Mouse (Mus musculus) cerebellum, adult 18-20 months (tissue): ENCODE measurements around the gene Wdfy1.

ENCODE experiments used
- DNase-seq, 2 experiments: peaks; one replicate each; pipeline ENCODE4 v3.0.0; 2021

Wdfy1 gene

DNA sequence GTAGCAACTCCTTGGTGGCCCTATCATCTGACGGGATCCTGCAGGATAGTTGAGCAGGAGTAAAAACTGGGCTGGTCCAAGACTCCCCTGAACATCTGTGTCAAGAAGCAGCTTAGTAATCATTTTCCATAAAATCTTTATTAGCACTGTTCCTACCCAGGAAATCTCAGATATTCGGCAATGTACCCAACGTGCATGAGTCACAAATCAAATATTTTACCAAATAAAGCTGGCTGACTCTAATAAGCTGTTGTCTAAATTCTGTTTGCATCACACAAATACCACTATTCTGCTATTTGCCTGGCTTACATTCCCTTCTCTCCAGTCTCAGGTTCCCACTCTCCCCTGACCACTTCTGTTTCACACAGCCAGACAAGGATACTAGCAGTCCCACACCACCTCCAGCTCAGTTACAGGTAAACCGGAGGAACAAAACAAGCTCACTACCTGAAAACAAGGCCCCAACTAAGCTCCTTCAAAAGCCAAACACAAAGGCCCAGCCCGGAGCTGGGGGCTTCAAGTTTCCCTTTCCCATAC is 16.4 kb downstream of the Wdfy1 start:
- DNase-seq: no peak

- no peak for DNase-seq
Observed at GRCm38 (mm10) chr1:79759006-79759405, 16.9 kb downstream of the Wdfy1 start.

GRCm38 (mm10) chr1:79757597-79757996 is 18.3 kb downstream of the Wdfy1 start:
- no peak for DNase-seq

DNA sequence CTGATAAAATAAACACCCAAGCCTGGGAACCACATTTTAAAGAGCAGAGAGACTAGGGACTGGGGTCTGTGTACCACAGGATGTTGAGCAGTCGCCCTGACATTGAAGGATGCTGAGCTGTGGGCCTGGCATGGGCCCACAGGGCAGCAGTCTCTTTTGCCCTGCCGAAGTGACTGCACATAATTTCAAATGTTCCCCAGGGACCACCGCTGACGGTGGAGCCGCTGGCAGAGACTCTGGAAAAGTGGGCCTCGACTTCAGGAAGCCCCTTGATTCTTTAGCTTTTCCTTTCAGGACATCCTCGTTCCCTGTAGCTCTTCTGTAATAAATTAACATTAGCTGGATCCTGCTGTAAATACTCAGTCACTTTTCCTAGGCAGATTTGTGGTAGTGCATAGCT is 18.8 kb downstream of the Wdfy1 start:
- DNase-seq: no peak

DNA sequence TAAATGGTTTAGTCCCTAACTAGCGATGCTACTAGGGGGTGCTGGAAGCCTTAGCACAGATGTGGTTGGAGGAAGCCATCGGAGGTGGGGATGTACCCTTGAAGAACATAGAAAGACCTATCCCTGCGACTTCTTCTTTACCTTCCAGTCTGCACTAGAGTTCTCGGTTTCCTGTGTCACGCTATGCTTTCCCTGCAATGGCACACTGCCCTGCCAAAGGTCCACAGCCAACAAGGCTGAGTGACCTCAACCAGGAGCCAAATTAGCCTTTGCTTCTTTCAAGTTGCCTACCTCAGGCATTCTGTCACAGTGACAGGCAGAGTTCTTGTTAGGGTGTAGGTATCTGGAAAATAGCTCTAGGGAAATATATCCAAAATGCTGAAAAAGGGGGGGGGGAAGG is 19.5 kb downstream of the Wdfy1 start:
- DNase-seq: no peak

DNA sequence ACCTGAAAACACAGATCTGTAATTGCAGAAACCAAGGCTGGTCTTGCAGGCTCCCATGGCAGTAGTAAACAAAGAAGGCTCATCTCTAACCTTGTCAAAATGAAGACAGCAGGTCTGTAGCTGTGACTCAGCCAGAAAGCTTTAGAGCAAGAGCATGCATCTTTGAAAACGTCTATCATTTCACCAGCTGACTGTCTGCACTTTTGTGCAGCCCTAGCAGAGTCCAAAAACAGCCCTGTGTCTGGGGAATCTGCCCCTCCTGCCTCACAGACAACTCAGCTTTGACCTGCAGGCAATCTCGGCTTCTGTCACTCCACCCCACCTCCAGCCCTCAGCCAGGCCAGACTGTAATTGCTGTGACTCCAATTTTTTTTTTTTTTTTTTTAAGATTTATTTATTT is 20.6 kb downstream of the Wdfy1 start:
- no peak for DNase-seq

- DNase-seq: no peak
Observed at GRCm38 (mm10) chr1:79754936-79755335, 21.0 kb downstream of the Wdfy1 start.

DNA sequence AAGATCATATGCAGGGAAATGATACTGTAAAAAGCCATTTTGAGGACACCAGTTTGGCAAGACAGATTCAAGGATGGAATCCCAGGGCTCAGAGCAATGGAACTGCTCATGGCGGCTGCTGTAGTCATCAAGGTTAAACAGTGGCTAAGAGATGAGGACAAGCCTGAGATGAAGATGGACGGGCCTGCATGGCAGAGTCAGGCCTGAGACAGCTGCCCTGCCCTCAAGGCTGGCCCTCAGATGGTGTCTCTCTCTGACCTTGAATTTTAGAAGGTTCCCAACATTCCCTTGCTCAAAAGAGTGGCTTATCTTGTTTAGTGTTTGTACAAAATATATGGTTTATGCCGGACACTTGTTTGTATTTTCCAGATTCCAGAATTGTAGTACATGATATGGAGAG is 22.5 kb downstream of the Wdfy1 start:
- DNase-seq: no peak

GRCm38 (mm10) chr1:79752714-79753340 is 23.1 kb downstream of the Wdfy1 start:
- no peak for DNase-seq

DNA sequence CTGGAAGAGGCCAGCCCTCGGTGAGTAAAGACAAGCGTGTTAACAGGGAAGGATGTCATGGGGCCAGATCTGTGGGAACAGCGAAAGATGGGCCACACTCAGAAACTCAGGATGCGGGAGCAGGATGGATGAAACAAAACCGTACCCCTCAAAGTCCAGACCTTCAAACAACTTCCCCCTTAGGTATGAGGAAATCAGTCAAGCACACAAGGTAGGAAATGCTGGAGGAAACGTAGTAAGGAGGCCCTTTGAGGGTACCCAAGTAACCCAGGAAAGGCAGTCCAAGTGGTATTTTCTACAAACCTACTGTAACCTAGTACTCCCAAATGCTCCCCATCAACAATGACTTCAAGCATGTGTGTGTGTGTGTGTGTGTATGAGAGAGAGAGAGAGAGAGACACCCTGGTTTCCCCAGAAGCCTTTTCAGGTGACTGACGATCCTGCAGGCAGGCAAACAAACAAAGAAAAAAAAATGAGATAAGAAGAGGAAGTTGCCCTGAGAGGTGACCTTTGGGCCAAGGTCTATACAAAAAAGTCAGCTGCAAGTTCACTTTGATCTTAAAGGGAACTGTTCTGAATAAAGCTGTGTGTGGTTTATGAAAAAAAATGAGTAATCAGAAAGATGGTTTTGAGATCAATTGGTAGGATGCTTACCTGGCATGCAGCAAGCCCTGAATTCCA is 23.8 kb downstream of the Wdfy1 start:
- DNase-seq: no peak

- DNase-seq: no peak
Observed at GRCm38 (mm10) chr1:79751186-79751585, 24.8 kb downstream of the Wdfy1 start.

GRCm38 (mm10) chr1:79746056-79746455 is 29.9 kb downstream of the Wdfy1 start:
- no peak for DNase-seq

GRCm38 (mm10) chr1:79743385-79743784 is 32.6 kb downstream of the Wdfy1 start:
- DNase-seq: no peak

- no peak for DNase-seq
Observed at GRCm38 (mm10) chr1:79742949-79743348, 33.0 kb downstream of the Wdfy1 start.

DNA sequence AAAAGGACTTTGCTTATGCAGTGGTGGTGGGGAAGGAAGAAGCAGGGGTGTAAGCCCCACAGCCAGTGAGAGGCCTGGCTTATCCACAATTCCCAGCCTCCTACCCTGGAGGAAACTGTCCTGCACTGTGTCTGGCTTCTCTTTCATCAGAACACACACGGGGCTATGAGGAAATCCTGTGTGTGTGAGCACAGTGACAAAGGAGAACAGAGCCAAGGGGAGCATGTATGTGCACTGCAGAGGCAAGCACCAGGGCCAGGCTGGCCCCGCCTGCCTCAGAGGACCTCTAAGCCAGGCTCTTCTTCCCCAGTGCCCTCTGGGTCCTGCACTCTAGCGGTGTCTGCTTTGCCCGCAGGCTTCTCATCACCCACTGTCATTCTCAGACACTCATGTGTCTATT is 34.9 kb downstream of the Wdfy1 start:
- no peak for DNase-seq

GRCm38 (mm10) chr1:79739726-79740125 is 36.2 kb downstream of the Wdfy1 start:
- no peak for DNase-seq

DNA sequence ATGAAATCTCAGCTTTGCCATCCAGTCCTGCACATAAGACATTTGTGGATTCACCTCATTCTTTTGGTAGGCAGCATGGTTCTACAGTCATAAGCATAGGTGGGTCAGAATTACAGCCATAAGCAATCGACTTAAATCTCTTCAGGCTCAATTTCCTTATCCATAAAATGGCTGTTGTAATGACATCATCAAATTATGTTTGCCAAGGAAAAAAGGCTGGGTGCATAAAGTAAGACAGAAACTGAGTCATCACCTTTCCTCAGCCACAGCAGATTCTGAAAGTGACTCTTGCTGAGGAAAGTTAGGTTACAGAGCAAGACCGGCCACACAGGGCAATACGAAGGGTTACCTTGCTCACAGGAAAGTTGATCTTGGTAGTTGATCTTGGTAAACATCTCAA is 39.5 kb downstream of the Wdfy1 start:
- no peak for DNase-seq

- no peak for DNase-seq
Observed at GRCm38 (mm10) chr1:79734794-79735193, 41.1 kb downstream of the Wdfy1 start.

GRCm38 (mm10) chr1:79714152-79714923 is 61.6 kb downstream of the Wdfy1 start:
- DNase-seq: no peak

DNA sequence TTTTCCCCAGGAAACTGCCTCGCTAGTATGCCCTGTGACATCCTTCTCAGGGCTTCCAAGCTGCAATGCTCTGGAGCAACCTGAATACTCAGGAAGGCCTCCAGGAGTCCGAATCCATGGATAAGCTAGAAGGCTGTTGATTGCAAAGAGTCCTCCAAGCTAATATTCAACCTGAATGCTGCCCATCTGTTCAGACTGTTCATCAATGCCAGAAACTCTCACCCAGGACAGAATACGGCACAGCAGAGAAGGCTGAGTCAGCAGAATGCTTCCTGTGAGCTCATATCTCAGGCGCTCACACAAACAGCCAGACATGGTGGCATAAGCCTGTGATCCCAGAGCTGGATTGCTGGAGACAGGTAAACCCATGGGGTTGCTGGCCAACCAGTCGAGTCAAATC is 62.9 kb downstream of the Wdfy1 start:
- no peak for DNase-seq

DNA sequence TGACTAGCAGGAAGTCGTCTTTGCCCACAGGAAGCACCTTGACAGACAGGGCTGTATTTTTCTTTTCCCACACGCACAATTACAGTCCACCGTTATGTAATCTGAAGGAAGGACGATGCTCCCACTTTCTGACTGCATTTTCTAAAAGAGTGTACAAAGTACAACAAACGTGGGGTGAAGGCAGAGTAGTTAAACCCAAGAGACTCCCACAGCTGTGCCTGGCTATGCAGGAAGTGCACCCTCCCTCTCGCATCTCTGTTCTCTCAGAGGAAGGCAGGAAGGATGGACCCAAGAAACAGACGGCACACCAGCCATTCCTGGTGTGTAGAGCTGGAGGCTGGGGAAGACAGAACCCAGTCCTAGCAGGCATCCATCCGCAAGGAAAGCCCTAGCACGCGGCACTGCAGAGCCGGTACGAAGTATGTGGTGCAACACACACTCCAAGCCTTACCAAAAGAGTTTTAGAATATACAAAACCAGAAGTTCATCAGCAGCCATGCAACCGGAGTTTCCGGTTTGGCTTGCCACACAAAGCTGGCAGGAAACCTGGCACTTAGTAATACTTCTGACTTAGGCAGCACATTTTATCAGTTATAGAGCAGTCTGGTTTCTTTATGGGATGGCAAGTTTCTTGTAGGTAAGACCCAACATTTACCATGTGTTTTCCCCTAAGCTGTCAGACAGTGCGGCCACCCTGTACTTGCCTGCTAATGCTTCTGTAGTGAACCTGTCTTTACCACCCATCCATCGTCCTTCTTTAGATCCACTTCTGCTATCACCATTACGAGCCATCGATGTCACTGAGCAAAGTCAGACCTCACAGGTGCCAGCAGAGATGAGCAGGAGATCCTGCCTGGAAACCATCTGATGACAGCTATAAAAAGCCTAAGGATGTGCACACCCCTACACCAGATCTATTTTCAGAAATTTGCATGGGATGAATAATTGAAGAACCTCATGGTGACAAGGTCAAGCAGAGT is 64.5 kb downstream of the Wdfy1 start:
- no peak for DNase-seq

- no peak for DNase-seq
Observed at GRCm38 (mm10) chr1:79710678-79711077, 65.3 kb downstream of the Wdfy1 start.

DNA sequence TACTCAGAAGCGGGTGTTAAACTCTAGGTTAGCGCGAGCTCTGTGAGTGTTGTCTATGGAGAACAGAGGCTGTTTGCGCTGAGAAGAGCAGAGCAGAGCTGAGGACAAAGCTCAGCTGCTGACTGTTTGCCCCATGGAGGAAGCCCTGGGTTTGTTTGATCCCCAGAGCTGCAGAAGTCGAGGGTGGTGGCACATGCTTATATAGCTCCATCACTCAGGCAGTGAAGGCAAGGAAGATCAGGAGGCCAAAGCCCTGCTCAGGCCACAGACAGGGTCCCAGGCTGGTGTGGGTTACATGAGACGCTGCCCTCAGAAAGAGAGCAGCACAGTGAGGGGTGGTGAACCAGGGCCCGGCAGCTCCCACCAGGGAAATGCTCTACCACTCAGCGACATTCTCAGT is 65.7 kb downstream of the Wdfy1 start:
- no peak for DNase-seq
